Mouse (Mus musculus): ENCODE results near the gene Ulk3.
A peak's percentile ranks its signal among the peaks of the same experiment; 100 is the strongest.

Ulk3 gene

DNA sequence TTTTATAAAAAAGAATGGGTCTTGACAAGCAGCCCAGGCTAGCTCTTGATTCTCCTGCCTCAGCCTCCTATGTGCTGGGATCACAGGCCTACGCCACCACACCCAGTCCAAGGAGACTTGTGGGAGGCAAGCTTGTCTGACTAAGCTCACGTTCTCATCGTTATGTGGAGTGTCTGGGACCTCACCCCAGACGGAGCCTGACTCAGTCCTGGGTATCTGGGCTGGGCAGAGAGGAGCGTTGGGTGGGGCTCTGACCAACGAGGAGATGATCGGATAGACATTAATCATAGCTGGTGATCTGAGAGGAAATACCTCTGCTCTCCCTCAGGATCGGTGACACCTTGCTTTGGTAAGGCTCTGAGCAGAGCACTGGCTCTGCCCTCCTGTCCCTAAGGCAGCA, 29.6 kb downstream of the Ulk3 start:
- DNase-seq, result no peak

DNA sequence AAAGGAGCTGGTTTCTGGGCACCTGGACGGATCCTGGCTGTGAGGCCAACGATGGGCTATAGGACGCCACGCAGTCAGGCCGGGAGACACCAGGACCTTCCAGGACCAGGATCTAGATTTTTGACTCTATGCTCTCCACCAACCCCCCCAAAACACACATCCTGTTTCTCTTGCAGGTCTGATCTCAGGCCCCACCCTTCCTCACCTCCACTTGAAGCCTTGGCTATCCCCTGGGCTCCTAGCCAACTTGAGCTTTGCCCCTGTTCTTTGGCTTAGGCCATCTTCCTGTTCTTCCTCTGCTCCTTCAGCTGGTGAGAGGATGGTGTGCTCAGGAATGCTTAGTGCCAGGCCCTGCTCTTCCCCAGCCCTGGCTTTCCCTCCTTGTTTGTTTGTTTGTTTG, 31.4 kb downstream of the Ulk3 start, which contains the start of gene Lman1l:
Lman1l (minus strand) TSS at position 101 of the 400 bp plus-strand sequence.
- no peak for DNase-seq

DNA sequence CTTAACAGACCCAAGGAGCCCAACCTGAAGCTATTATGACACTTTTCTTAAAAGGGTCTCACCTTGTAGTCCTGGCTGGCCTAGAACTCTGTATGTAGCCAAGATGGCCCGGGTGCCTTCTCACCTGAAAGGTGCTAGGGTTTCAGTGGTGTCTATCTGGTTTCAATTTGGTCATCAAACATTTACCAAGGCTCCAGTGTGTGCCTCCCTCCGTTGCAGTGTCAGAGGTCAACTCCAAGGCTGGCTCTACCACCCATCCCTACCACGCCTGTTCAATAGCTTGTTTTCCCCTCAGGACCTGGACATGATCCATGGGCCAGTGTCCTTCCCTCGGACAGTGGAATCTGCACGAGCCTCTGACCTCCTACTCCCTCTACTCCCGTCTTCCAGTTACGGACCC, 35.0 kb downstream of the Ulk3 start:
- no peak for DNase-seq

DNA sequence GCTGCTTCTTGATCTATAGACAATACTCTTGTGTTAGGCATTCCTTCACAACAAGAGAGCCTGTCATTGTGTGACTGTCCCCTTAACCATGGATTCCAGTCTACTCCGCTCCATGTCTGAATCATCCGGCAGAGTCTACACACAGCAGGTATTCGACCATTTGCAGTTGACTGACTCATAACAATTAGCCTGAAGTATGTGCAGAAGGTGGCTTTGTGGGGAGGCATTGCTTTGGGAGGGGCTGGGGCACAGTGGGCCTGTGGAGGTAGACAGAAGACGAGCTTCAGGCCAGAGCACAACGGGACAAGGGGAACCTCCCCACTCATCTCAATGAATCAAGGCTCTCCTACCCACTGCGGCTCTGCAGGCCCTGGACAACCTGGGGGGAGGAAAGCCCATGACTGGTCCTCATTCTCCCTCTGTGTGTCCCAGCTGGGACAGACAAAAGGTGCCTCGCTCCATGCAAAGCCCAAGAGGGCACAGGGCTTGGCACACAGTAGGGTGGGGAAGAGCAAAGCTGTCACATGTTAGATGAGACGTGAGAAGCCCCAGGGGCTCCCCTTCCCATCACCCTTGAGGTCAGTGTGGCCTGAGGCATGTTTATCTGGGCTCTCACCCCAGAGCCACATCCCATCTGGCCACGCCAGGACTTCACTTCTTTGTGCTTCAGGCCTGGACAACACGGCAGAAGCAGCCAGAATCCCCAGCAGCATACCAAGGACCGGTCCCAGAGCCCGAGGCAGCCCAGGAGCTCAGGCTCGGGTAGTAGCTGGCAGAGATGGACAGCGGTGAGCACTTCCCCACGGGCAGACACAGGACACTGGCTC, 36.6 kb downstream of the Ulk3 start:
- no peak for DNase-seq

DNA sequence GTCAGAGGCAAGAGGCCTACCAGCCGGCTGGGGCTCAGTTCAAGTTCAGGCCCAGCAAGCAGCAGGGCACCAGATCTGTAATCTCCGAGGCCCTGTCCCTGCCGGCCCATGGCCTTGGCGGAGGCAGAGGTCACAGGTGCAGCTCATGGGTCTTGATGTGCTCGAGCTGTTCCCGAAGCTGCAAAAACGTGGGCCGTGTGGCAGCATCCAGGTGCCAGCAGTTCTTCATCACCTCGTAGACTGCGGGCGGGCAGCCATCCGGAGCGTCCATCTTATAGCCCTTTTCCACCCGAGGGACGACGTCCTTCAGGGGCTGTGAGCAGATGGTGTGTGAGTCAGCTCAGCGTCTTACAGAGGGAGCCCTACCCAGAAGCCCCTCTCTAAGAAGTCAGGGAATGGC, 37.9 kb downstream of the Ulk3 start:
- DNase-seq, result no peak

DNA sequence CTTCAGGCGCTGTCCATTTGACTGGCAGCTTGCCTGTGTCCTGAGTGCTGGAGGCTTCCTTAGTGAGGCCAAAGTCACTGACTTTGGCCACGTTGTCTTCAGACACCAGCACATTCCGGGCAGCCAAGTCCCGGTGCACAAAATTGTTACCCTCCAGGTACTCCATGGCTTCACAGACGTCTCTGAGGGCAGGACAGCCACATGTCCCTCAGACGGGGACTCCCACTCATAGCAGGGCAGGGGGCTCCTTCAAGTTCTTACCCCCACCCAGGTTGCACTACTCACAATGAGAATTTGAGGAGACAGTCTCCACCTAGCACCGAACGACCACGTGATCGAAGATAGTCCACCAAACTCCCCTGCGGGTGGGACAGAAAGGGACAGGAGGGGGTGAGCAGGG, 38.6 kb downstream of the Ulk3 start:
- DNase-seq, result no peak

GRCm38 (mm10) chr9:57628717-57629116, 39.5 kb downstream of the Ulk3 start:
- no peak for DNase-seq

- peak; percentile 88 for DNase-seq
Measured at GRCm38 (mm10) chr9:57629118-57629874, 40.0 kb downstream of the Ulk3 start.

GRCm38 (mm10) chr9:57633481-57634024, 44.3 kb downstream of the Ulk3 start:
- no peak for DNase-seq

GRCm38 (mm10) chr9:57637272-57637671, 48.0 kb downstream of the Ulk3 start:
- DNase-seq, result no peak

DNA sequence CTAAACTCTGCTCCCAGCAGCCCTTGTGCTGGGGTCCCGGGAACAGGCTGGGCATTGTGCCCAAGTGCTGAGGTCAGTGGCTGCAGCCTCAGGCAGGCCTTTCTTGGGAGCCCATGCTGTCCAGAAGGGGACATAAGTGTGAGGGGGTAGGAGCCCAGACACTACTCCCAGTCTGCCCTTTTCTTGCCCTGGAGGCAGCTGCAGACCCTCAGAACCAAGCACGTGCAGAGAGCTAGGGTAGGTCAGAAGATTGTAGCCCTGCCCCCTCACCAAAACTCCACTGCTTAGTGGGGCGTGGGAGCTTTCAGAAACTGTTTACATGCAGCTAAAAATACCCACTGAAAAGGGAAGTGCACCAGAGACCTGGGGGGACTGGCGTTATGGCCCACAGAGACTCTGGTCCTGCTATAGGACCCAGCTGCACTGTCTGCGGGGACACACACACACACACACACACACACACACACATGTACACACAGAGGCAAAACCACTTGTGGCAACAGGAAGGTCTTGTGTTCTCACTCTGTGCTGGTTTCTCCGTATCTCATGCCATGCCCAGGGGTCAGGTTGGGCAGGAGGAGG, 48.6 kb downstream of the Ulk3 start:
- DNase-seq, result peak; percentile 90

GRCm38 (mm10) chr9:57638651-57639459, 49.6 kb downstream of the Ulk3 start:
- DNase-seq, result peak; percentile 82

- no peak for DNase-seq
Measured at GRCm38 (mm10) chr9:57639661-57640328, 50.5 kb downstream of the Ulk3 start.

DNA sequence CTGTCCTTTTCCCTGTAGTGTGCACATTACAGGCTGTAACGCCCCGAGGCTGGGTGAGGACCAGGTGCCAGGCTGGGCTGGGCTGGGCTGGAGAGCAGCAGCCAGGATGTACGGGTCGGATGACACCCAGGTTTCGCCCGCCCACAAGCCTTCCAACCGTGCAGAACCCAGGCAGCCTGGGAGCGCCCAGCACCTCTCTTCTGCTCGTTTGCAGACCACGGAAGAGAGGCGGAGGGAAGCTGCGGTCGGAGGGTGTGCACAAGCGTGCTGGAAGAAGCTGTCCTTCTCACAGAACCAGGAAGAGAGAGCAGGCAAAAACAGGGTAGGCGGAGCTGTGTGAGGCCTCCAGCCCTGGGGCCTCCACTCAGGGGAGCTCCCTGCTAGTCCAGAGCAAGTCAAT, 51.1 kb downstream of the Ulk3 start:
- peak; percentile 76 for DNase-seq

GRCm38 (mm10) chr9:57641022-57641421, 51.8 kb downstream of the Ulk3 start:
- DNase-seq, result no peak

GRCm38 (mm10) chr9:57641775-57642550, 52.7 kb downstream of the Ulk3 start:
- DNase-seq, result peak; percentile 5

GRCm38 (mm10) chr9:57643169-57643855, 54.1 kb downstream of the Ulk3 start:
- peak; percentile 23 for DNase-seq

GRCm38 (mm10) chr9:57643856-57644180, 54.6 kb downstream of the Ulk3 start:
- no peak for DNase-seq

DNA sequence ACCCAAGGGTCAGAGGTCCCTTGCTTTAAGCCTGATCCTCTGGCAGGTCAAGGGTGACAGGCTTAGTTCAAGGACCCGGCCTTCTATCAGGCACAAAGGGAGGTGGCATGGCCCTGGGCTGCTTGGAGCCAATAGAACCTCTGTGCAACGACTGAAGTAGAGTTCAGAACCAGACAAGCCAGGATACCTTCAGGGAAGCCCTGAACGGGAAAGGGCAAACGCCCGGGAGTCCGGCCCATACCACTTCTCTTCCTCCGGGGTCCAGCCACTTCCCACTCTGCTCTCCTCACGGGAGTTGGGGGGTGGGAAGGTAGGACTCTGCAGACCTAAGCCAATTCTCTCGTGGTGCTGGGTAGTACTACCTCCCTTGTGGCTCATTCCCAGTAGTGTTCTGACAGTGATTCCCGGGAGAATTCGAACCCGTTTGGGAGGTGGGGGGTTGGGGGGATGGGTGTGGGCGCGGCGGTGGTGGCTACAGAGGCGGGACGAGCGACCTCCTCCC, 55.2 kb downstream of the Ulk3 start:
- DNase-seq, result no peak

Measured in kidney, postnatal 10 days (tissue).